Comparison of ENCODE assay signal across 22 mouse cellular contexts in the genomic region with DNA sequence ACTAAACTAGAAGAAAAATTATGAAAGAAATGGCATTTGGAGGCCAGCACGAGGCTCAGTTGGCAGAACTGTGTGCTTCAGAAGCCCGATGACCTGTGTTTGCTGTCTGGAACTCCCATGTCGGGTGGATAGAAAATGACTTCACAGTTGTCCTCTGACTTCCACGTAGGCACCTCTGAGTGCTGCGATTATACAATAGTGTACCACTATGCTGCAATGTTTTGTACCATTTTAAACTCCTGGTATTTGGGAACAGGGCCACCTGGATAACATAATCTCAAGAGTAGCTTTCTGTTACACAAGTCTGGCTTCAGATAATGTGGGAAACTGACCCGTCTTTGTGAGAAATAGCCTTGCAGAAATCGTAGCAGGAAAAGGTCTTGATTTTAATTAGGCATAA. TPM values are rescaled to one million over a fixed set of nuclear protein-coding genes. Genes with fewer than 3 reads are reported as not detected.
DNase-seq lines count a peak whose midpoint lies in the region; ATAC-seq and TF ChIP-seq lines count a peak whose summit lies in the region.
"Had no signal": no experiment of that assay in that cellular context is flagged by ENCODE, and none has a peak within 500 bp of the region (broad histone marks: within the 10 kb centered on the region; RNA-seq: fewer than 3 reads in every experiment).

No protein-coding gene starts in this region.

- no peak for DNase-seq in liver, postnatal 0 days
- DNase-seq in adipocyte (ENCODE audit: low spot score): peak; percentile 45
- peak; percentile 54 for DNase-seq in fat pad, adult 2 months (ENCODE audit: extremely low read depth, low read depth, low spot score)
- DNase-seq in heart, adult 2 months: no peak
- no peak for DNase-seq in retina, postnatal 1 day
- DNase-seq: adrenal gland, adult 8-10 months; adrenal gland, postnatal 14 days; adrenal gland, postnatal 36 days; cerebellum, adult 11-12 months; cerebellum, adult 2 months; cerebellum, adult 9-11 months; cerebellum, postnatal 14 days; cerebellum, postnatal 36 days; embryo, embryonic 11 days; forebrain, postnatal 0 days had no signal

- no peak overlapping the region for H3K9ac ChIP-seq in liver, postnatal 0 days (replicated peaks)
- no peak overlapping the region for H3K9ac ChIP-seq in liver, embryonic 12.5 days
- H3K9ac ChIP-seq in heart, adult 2 months (ENCODE audit: low read depth, low read length): no peak overlapping the region
- H3K9ac ChIP-seq: embryonic facial prominence, embryonic 13.5 days; embryonic facial prominence, embryonic 15.5 days; forebrain, embryonic 13.5 days; forebrain, embryonic 15.5 days; forebrain, postnatal 0 days had no signal

- no peaks in the 10 kb centered on the region for H3K79me2 ChIP-seq in heart, adult 2 months (replicated peaks; ENCODE audit: control insufficient read depth, insufficient read depth, low read length)

- no peaks in the 10 kb centered on the region for H3K27me3 ChIP-seq in liver, postnatal 0 days (ENCODE audit: insufficient read depth, low read length)
- no peaks in the 10 kb centered on the region for H3K27me3 ChIP-seq in liver, embryonic 12.5 days (replicated peaks)
- no peaks in the 10 kb centered on the region for H3K27me3 ChIP-seq in heart, adult 2 months (ENCODE audit: control insufficient read depth, insufficient read depth, low read length)
- H3K27me3 ChIP-seq: embryonic facial prominence, embryonic 13.5 days; embryonic facial prominence, embryonic 15.5 days; forebrain, embryonic 13.5 days; forebrain, embryonic 15.5 days had no signal

- no peak for TF ChIP-seq POLR2A in heart, adult 2 months (IDR thresholded peaks at IDR 0.05; ENCODE audit: insufficient read depth, low read depth, low read length)

- intact Hi-C loops in heart, adult 2 months (cut with DNase I): no loop called here

- H3K4me2 ChIP-seq in liver, postnatal 0 days (ENCODE audit: low read depth, low read length): no peak overlapping the region
- H3K4me2 ChIP-seq in liver, embryonic 12.5 days: no peak overlapping the region
- H3K4me2 ChIP-seq: embryonic facial prominence, embryonic 13.5 days; embryonic facial prominence, embryonic 15.5 days; forebrain, embryonic 13.5 days; forebrain, embryonic 15.5 days had no signal

- peak; percentile 77 for ATAC-seq in liver, postnatal 0 days
- ATAC-seq in liver, embryonic 12.5 days: no peak
- ATAC-seq: forebrain, embryonic 13.5 days; forebrain, embryonic 15.5 days; forebrain, postnatal 0 days had no signal

- H3K27ac ChIP-seq in liver, postnatal 0 days (ENCODE audit: low read depth): no peak overlapping the region
- no peak overlapping the region for H3K27ac ChIP-seq in liver, embryonic 12.5 days
- no peak overlapping the region for H3K27ac ChIP-seq in heart, adult 2 months
- H3K27ac ChIP-seq: embryonic facial prominence, embryonic 13.5 days; embryonic facial prominence, embryonic 15.5 days; forebrain, embryonic 13.5 days; forebrain, embryonic 15.5 days had no signal

- H3K9me3 ChIP-seq in liver, postnatal 0 days (ENCODE audit: low read length): no peaks in the 10 kb centered on the region
- H3K9me3 ChIP-seq in liver, embryonic 12.5 days (replicated peaks): no peaks in the 10 kb centered on the region
- H3K9me3 ChIP-seq: embryonic facial prominence, embryonic 13.5 days; embryonic facial prominence, embryonic 15.5 days; forebrain, embryonic 13.5 days; forebrain, embryonic 15.5 days had no signal

- peaks cover 28% of the 10 kb centered on the region for H3K36me3 ChIP-seq in liver, postnatal 0 days (replicated peaks; ENCODE audit: insufficient read depth, low read length)
- peaks cover 42% of the 10 kb centered on the region for H3K36me3 ChIP-seq in liver, embryonic 12.5 days
- peaks cover 16% of the 10 kb centered on the region for H3K36me3 ChIP-seq in heart, adult 2 months (ENCODE audit: control insufficient read depth, insufficient read depth, low read length)

- 81% methylated on average over 7 of the region's 7 CpGs for WGBS in liver, postnatal 0 days (ENCODE audit: insufficient replicate concordance)
- WGBS in liver, embryonic 12.5 days (ENCODE audit: insufficient replicate concordance): 82% methylated on average over 7 of the region's 7 CpGs
- WGBS in heart, adult 2 months: 68% methylated on average over 7 of the region's 7 CpGs

- no peak for TF ChIP-seq CTCF in liver, postnatal 0 days (IDR thresholded peaks at IDR 0.05; ENCODE audit: low read depth)
- no peak for TF ChIP-seq CTCF in heart, adult 2 months (IDR thresholded peaks at IDR 0.05)

- peak; percentile 71; the same call in 1 of the 2 replicates for TF ChIP-seq EP300 in liver, postnatal 0 days (IDR thresholded peaks at IDR 0.05; ENCODE audit: low read depth)
- no peak for TF ChIP-seq EP300 in heart, adult 2 months (IDR thresholded peaks at IDR 0.05; ENCODE audit: insufficient read depth, low read depth, low read length)

- no peaks in the 10 kb centered on the region for H3K4me1 ChIP-seq in liver, postnatal 0 days (ENCODE audit: insufficient read depth)
- no peaks in the 10 kb centered on the region for H3K4me1 ChIP-seq in liver, embryonic 12.5 days
- H3K4me1 ChIP-seq in heart, adult 2 months (ENCODE audit: control insufficient read depth, insufficient read depth, low read length): no peaks in the 10 kb centered on the region
- H3K4me1 ChIP-seq: embryonic facial prominence, embryonic 13.5 days; embryonic facial prominence, embryonic 15.5 days; forebrain, embryonic 13.5 days; forebrain, embryonic 15.5 days had no signal

- no peak overlapping the region for H3K4me3 ChIP-seq in liver, postnatal 0 days (ENCODE audit: low read depth, low read length)
- H3K4me3 ChIP-seq in liver, embryonic 12.5 days: no peak overlapping the region
- H3K4me3 ChIP-seq in heart, adult 2 months: no peak overlapping the region
- H3K4me3 ChIP-seq: embryonic facial prominence, embryonic 13.5 days; embryonic facial prominence, embryonic 15.5 days; erythroblast, embryonic 14.5 days; forebrain, embryonic 13.5 days; forebrain, embryonic 15.5 days had no signal

RNA-seq across cellular contexts. Expression of gene 4833420G17Rik, which starts 6.2 kb away (rescaled TPM):
- polyA plus RNA-seq in liver, postnatal 0 days (2015; fragmentation: Nextera tagmentation; extraction: Ambion mirVana): 18.4 and 18.6 TPM in 2 replicates
- polyA plus RNA-seq in liver, embryonic 12.5 days (2016; fragmentation: Nextera tagmentation; extraction: Ambion mirVana): 27.6 and 29.7 TPM in 2 replicates
- 1 to 10 TPM; 7.0 to 7.7 TPM for total RNA-seq in heart, adult 2 months (2021)
- polyA plus RNA-seq in heart, adult 2 months (2012; rRNA removed): 15.4 and 15.5 TPM in 2 replicates

RNA-seq across cellular contexts. Expression of gene Paip1, which starts 27.9 kb away (rescaled TPM):
- polyA plus RNA-seq in liver, postnatal 0 days (2015; fragmentation: Nextera tagmentation; extraction: Ambion mirVana): 34.1 and 39.7 TPM in 2 replicates
- polyA plus RNA-seq in liver, embryonic 12.5 days (2016; fragmentation: Nextera tagmentation; extraction: Ambion mirVana): 29.6 and 30.5 TPM in 2 replicates
- 100 to 1,000 TPM; 105 to 131 TPM for total RNA-seq in heart, adult 2 months (2021)
- 30.3 and 56.6 TPM in 2 replicates for polyA plus RNA-seq in heart, adult 2 months (2012; rRNA removed)

RNA-seq across cellular contexts. Expression of gene Tmem267, which starts 31.5 kb away (rescaled TPM):
- polyA plus RNA-seq in liver, postnatal 0 days (2015; fragmentation: Nextera tagmentation; extraction: Ambion mirVana): 0.72 and 0.91 TPM in 2 replicates
- 0.37 and 0.45 TPM in 2 replicates for polyA plus RNA-seq in liver, embryonic 12.5 days (2016; fragmentation: Nextera tagmentation; extraction: Ambion mirVana)
- total RNA-seq in heart, adult 2 months (2021): 10 to 100 TPM in 1 of 2 experiments, 1 to 10 TPM in 1; 9.7 to 10.8 TPM
- 12.9 and 27.8 TPM in 2 replicates for polyA plus RNA-seq in heart, adult 2 months (2012; rRNA removed)

RNA-seq across cellular contexts. Expression of gene 3110070M22Rik, which starts 31.8 kb away (rescaled TPM):
- 0.41 and 0.77 TPM in 2 replicates for polyA plus RNA-seq in liver, postnatal 0 days (2015; fragmentation: Nextera tagmentation; extraction: Ambion mirVana)
- 0.21 and 0.33 TPM in 2 replicates for polyA plus RNA-seq in liver, embryonic 12.5 days (2016; fragmentation: Nextera tagmentation; extraction: Ambion mirVana)
- total RNA-seq in heart, adult 2 months (2021): 1 to 10 TPM in 1 of 2 experiments, under 1 TPM in 1; 0.86 to 1.9 TPM
- 1.00 and 2.0 TPM in 2 replicates for polyA plus RNA-seq in heart, adult 2 months (2012; rRNA removed)
- total RNA-seq: ES-E14 had no signal

Comparison
In these comparisons a context has a peak if more than half of its experiments do, and no peak if none do; other contexts are left out.
1. DNase-seq: peak in adipocyte (single experiment) and fat pad, adult 2 months (single experiment); none in liver, postnatal 0 days (single experiment), heart, adult 2 months (0 of 2) and retina, postnatal 1 day (single experiment).